Mouse (Mus musculus) limb, embryonic 11.5 days (tissue): Measurements from ENCODE around the gene 4930432M17Rik. TPM values are rescaled to one million over a fixed set of nuclear protein-coding genes. Genes with fewer than 3 reads are reported as not detected.

Experiments used
- ATAC-seq: fragments of 200-750 bp; cut with Nextera tagmentation; 2 replicates; pipeline ENCODE4 v1.8.0; 2017; ENCODE audit warnings: low read depth; ENCODE audit not compliant: insufficient number of reproducible peaks, low FRiP score, low TSS enrichment
- DNase-seq: peaks from one replicate; pipeline ENCODE4 v3.0.0-alpha.2; 2015; ENCODE audit warnings: low spot score
- H3K27ac ChIP-seq: fragments of 300-500 bp; sonication (generic); replicated peaks from 2 replicates; pipeline ENCODE4 v1.5.1; 2014; ENCODE audit warnings: low read depth, mild to moderate bottlenecking, low read length
- H3K27me3 ChIP-seq: fragments of 300-500 bp; sonication (generic); 2 replicates; pipeline ENCODE4 v1.6.1; 2014; ENCODE audit warnings: mild to moderate bottlenecking, low read length, mixed read lengths; ENCODE audit not compliant: control insufficient read depth, insufficient read depth
- H3K36me3 ChIP-seq: fragments of 300-500 bp; sonication (generic); 2 replicates; pipeline ENCODE4 v1.6.1; 2014; ENCODE audit warnings: mild to moderate bottlenecking, low read length, moderate library complexity, mixed read lengths; ENCODE audit not compliant: control insufficient read depth, insufficient read depth
- H3K4me1 ChIP-seq: fragments of 300-500 bp; sonication (generic); 2 replicates; pipeline ENCODE4 v1.6.1; 2014; ENCODE audit warnings: low read length, mixed read lengths; ENCODE audit not compliant: control insufficient read depth, insufficient read depth
- H3K4me2 ChIP-seq: fragments of 300-500 bp; sonication (generic); 2 replicates; pipeline ENCODE4 v1.6.1; 2014; ENCODE audit warnings: low read depth, mild to moderate bottlenecking, moderate library complexity; ENCODE audit not compliant: severe bottlenecking
- H3K4me3 ChIP-seq: fragments of 300-500 bp; sonication (generic); 2 replicates; pipeline ENCODE4 v1.5.1; 2014; ENCODE audit warnings: low read depth, low read length
- H3K9ac ChIP-seq: fragments of 300-500 bp; sonication (generic); 2 replicates; pipeline ENCODE4 v1.6.1; 2014; ENCODE audit warnings: mild to moderate bottlenecking, low read length
- H3K9me3 ChIP-seq: fragments of 300-500 bp; sonication (generic); 2 replicates; pipeline ENCODE4 v1.6.1; 2016; ENCODE audit warnings: low read length; ENCODE audit not compliant: control insufficient read depth
- WGBS: fragments of 180-500 bp; shearing (Covaris S2); extraction: QIAGEN DNeasy Blood & Tissue Kit; methylation state at CpG from one replicate; pipeline ENCODE4 v1.1.7; 2014; 5-methylcytosine and 5-hydroxymethylcytosine counted together
- polyA plus RNA-seq: library from polyadenylated mRNA; unstranded; fragments of >200 nt; fragmentation: Nextera tagmentation; extraction: Ambion mirVana; gene quantifications from 2 replicates; pipeline ENCODE4 v1.2.1, GENCODE M21; 2014

Gene 4930432M17Rik
- polyA plus RNA-seq, 1 experiment from 2014 or later, result not detected

- ATAC-seq (peak; percentile 6; the same call in 1 of the 2 replicates), DNase-seq (no peak)
- peak overlapping the region; percentile 47; the same call in 1 of the 2 replicates for H3K9ac ChIP-seq
- peaks cover 9% of the 10 kb centered on the region; the same call in 1 of the 2 replicates for H3K4me1 ChIP-seq
- 5% methylated on average over 20 of the region's 20 CpGs for WGBS
- H3K27me3 ChIP-seq, result peaks cover 11% of the 10 kb centered on the region
- H3K9me3 ChIP-seq, result no peaks in the 10 kb centered on the region
- H3K4me2 ChIP-seq, result peak overlapping the region; percentile 57
- H3K27ac ChIP-seq, result no peak overlapping the region
- peak overlapping the region; percentile 54 for H3K4me3 ChIP-seq
- H3K36me3 ChIP-seq, result no peaks in the 10 kb centered on the region
These were observed 53.5 kb downstream of the 4930432M17Rik start for GRCm38 (mm10) chr3:121723968-121724524.

- Histone ChIP-seq H3K4me1 (peaks cover 9% of the 10 kb centered on the region; the same call in 1 of the 2 replicates), H3K4me3 (no peak overlapping the region), H3K4me2 (peak overlapping the region; percentile 57; the same call in 1 of the 2 replicates), H3K36me3 (no peaks in the 10 kb centered on the region), H3K9ac (no peak overlapping the region), H3K27me3 (peaks cover 11% of the 10 kb centered on the region), H3K9me3 (no peaks in the 10 kb centered on the region), H3K27ac (no peak overlapping the region)
- DNase-seq, result no peak
- no peak for ATAC-seq
- 28% methylated on average over 12 of the region's 12 CpGs for WGBS
These were observed 54.0 kb downstream of the 4930432M17Rik start for GRCm38 (mm10) chr3:121724553-121724952.

- Histone ChIP-seq H3K4me1 (peaks cover 9% of the 10 kb centered on the region; the same call in 1 of the 2 replicates), H3K27ac (no peak overlapping the region), H3K4me3 (no peak overlapping the region), H3K9ac (no peak overlapping the region), H3K36me3 (no peaks in the 10 kb centered on the region), H3K9me3 (no peaks in the 10 kb centered on the region), H3K27me3 (peaks cover 11% of the 10 kb centered on the region), H3K4me2 (no peak overlapping the region)
- 91% methylated on average over 10 of the region's 10 CpGs for WGBS
- ATAC-seq, result no peak
- no peak for DNase-seq
These were observed 55.1 kb downstream of the 4930432M17Rik start for GRCm38 (mm10) chr3:121725651-121726050.

GRCm38 (mm10) chr3:121729678-121730077, 59.1 kb downstream of the 4930432M17Rik start:
- Histone ChIP-seq H3K4me3 (no peak overlapping the region), H3K4me1 (no peaks in the 10 kb centered on the region), H3K27me3 (no peaks in the 10 kb centered on the region; the same call in 1 of the 2 replicates), H3K9me3 (no peaks in the 10 kb centered on the region), H3K27ac (no peak overlapping the region), H3K9ac (no peak overlapping the region), H3K36me3 (no peaks in the 10 kb centered on the region), H3K4me2 (no peak overlapping the region)
- WGBS, result 82% methylated on average over 4 of the region's 4 CpGs
- DNase-seq, result no peak
- no peak for ATAC-seq

Other genes starting within 250 kb of the 4930432M17Rik start
- 840 and 843 TPM in 2 replicates for gene Cnn3, start 244.3 kb upstream of the 4930432M17Rik start, polyA plus RNA-seq
- gene Slc44a3, start 138.4 kb upstream of the 4930432M17Rik start, polyA plus RNA-seq, result 0.75 and 1.3 TPM in 2 replicates
- 4.4 and 5.1 TPM in 2 replicates for gene F3, start 52.8 kb downstream of the 4930432M17Rik start, polyA plus RNA-seq
- gene Abcd3, start 144.5 kb downstream of the 4930432M17Rik start, polyA plus RNA-seq, result 47.1 and 48.0 TPM in 2 replicates